Mouse (Mus musculus): ENCODE measurements around the gene Inpp5e.

- TF ChIP-seq POLR2A (IDR thresholded peaks at IDR 0.05; ENCODE audit: insufficient read depth, low read depth, low read length), result no peak
- no peak; the same call in 1 of the 2 replicates for TF ChIP-seq CTCF (IDR thresholded peaks at IDR 0.05; ENCODE audit: insufficient read depth, low read depth, low read length)
Observed at GRCm38 (mm10) chr2:26352291-26352910, 56.6 kb downstream of the Inpp5e start.
